Mouse (Mus musculus) ZHBTc4 (cell line): ENCODE results near the gene Sp110.
"Not testable (repeated sequence)": the region's sequence is repeated elsewhere in the genome, so short reads cannot be mapped to it uniquely, and the experiment has no call there.

Experiments used
- DNase-seq: peaks from one replicate; pipeline ENCODE4 v3.0.0-alpha.2; 2011; ENCODE audit warnings: low read depth, low spot score

The Sp110 gene

GRCm38 (mm10) chr1:85555261-85555660 lies 43.4 kb downstream of the Sp110 start:
- not testable (repeated sequence) for DNase-seq

GRCm38 (mm10) chr1:85546442-85546841 lies 52.2 kb downstream of the Sp110 start:
- not testable (repeated sequence) for DNase-seq

GRCm38 (mm10) chr1:85543818-85544217 lies 54.8 kb downstream of the Sp110 start:
- DNase-seq: not testable (repeated sequence)

- DNase-seq: not testable (repeated sequence)
Measured at GRCm38 (mm10) chr1:85528451-85529110, 70.0 kb downstream of the Sp110 start.
